ENCODE assay signal across 8 mouse cellular contexts in genomic region chr13:85288843-85289713, GRCm38 (mm10). TPM values are rescaled to one million over a fixed set of nuclear protein-coding genes. Genes with fewer than 3 reads are reported as not detected.
A peak's percentile ranks its signal among the peaks of the same experiment; 100 is the strongest.
DNase-seq lines count a peak whose midpoint lies in the region; ATAC-seq and TF ChIP-seq lines count a peak whose summit lies in the region.

Rasa1 (minus strand) TSS chr13:85289130.

- H3K4me3 ChIP-seq in cortical plate, adult 2 months (ENCODE audit: insufficient read depth, low read length), result peak within 1 kb of the TSS; percentile 66

- ATAC-seq in activated CD4-positive, CD25-positive, alpha-beta regulatory T cell, adult 4 months, result peak; percentile 82
- peak; percentile 82 for ATAC-seq in megakaryocyte progenitor cell, adult 5-6 weeks (replicated peaks; ENCODE audit: poor library complexity)

- DNase-seq in gastrocnemius, adult 8-10 months (ENCODE audit: low spot score in 2 of 2), result peak; percentile 91 to 94
- peak; percentile 94 for DNase-seq in induced T-regulatory cell, adult 2 months (ENCODE audit: low read depth)
- DNase-seq in left cerebral cortex, adult 9 months (ENCODE audit: low spot score in 2 of 2), result peak; percentile 88 to 92
- DNase-seq in right cerebral cortex, postnatal 14 days, result peak; percentile 94
- peak; percentile 88 to 94 for DNase-seq in urinary bladder, postnatal 36 days (ENCODE audit: low spot score in 2 of 2)

- H3K4me1 ChIP-seq in cortical plate, adult 2 months (ENCODE audit: control insufficient read depth, insufficient read depth, low read length), result no peaks in the 10 kb centered on the region

- no peak for TF ChIP-seq CTCF in cortical plate, adult 2 months (IDR thresholded peaks at IDR 0.05; ENCODE audit: extremely low read depth, insufficient read depth, low read length)

- peak; percentile 69 for TF ChIP-seq POLR2A in cortical plate, adult 2 months (IDR thresholded peaks at IDR 0.05; ENCODE audit: extremely low read depth, insufficient read depth, low read length)

- H3K27ac ChIP-seq in cortical plate, adult 2 months (ENCODE audit: insufficient read depth, low read length), result peak within 1 kb of the TSS; percentile 96

RNA-seq across cellular contexts. Expression of gene Rasa1, which starts in this region (rescaled TPM):
- polyA plus RNA-seq in activated CD4-positive, CD25-positive, alpha-beta regulatory T cell, adult 4 months (2017; shearing (Covaris generic)), result 100 to 1,000 TPM; 114 to 126 TPM
- polyA plus RNA-seq in cortical plate, adult 2 months (2012; rRNA removed), result 37.4 and 40.7 TPM in 2 replicates
- total RNA-seq in gastrocnemius, adult 8-10 months (2022), result 10 to 100 TPM; 17.2 to 22.6 (median 18.5) TPM
- 79.0 and 82.7 TPM in 2 replicates for total RNA-seq in megakaryocyte progenitor cell, adult 5-6 weeks (2015)
- total RNA-seq in megakaryocyte progenitor cell, adult 5-6 weeks (2017), result 51.4 and 57.1 TPM in 2 replicates

Comparison
In these comparisons a context has a peak if more than half of its experiments do, and no peak if none do; other contexts are left out.
1. Peak in every context shown above with its lines: DNase-seq, ATAC-seq, H3K4me3 ChIP-seq and H3K27ac ChIP-seq.